Mouse (Mus musculus): ENCODE measurements at regions not wholly inside any gene's neighbourhood (a gene's known extent, or its start where the extent isn't known, plus 50 kb on each side); places are given as distances from the start of the nearest gene placed in this dataset.

GRCm38 (mm10) chr10:9069608-9070190 is 183.8 kb upstream of the Sash1 start:
- TF ChIP-seq CTCF (IDR thresholded peaks at IDR 0.05; ENCODE audit: low read depth, low read length) (no peak), POLR2A (IDR thresholded peaks at IDR 0.05; ENCODE audit: borderline replicate concordance, low read depth, low read length) (no peak)
- Histone ChIP-seq H3K4me3 (ENCODE audit: insufficient read depth, low read length) (no peak overlapping the region), H3K4me1 (ENCODE audit: control insufficient read depth, insufficient read depth, low read length) (no peaks in the 10 kb centered on the region), H3K27ac (ENCODE audit: insufficient read depth, low read depth, low read length) (no peak overlapping the region)

GRCm38 (mm10) chr10:9066566-9066965 is 180.7 kb upstream of the Sash1 start:
- no peak for TF ChIP-seq POLR2A (IDR thresholded peaks at IDR 0.05; ENCODE audit: borderline replicate concordance, low read depth, low read length)
- TF ChIP-seq CTCF (IDR thresholded peaks at IDR 0.05; ENCODE audit: low read depth, low read length) = no peak

GRCm38 (mm10) chr10:9061979-9062378 is 176.1 kb upstream of the Sash1 start:
- Histone ChIP-seq H3K4me3 (ENCODE audit: insufficient read depth, low read length) (no peak overlapping the region), H3K27ac (ENCODE audit: insufficient read depth, low read depth, low read length) (no peak overlapping the region), H3K4me1 (ENCODE audit: control insufficient read depth, insufficient read depth, low read length) (no peaks in the 10 kb centered on the region)
- no peak for TF ChIP-seq POLR2A (IDR thresholded peaks at IDR 0.05; ENCODE audit: borderline replicate concordance, low read depth, low read length)
- no peak for TF ChIP-seq CTCF (IDR thresholded peaks at IDR 0.05; ENCODE audit: low read depth, low read length)

More at GRCm38 (mm10) chr10:9066566-9066965, 180.7 kb upstream of the Sash1 start:
- Histone ChIP-seq H3K27ac (ENCODE audit: insufficient read depth, low read depth, low read length) (no peak overlapping the region), H3K4me1 (ENCODE audit: control insufficient read depth, insufficient read depth, low read length) (no peaks in the 10 kb centered on the region), H3K4me3 (ENCODE audit: insufficient read depth, low read length) (no peak overlapping the region)

GRCm38 (mm10) chr10:9055274-9055673 is 169.4 kb upstream of the Sash1 start:
- no peak overlapping the region for H3K27ac ChIP-seq (ENCODE audit: insufficient read depth, low read depth, low read length)
- TF ChIP-seq POLR2A (IDR thresholded peaks at IDR 0.05; ENCODE audit: borderline replicate concordance, low read depth, low read length) (no peak), CTCF (IDR thresholded peaks at IDR 0.05; ENCODE audit: low read depth, low read length) (no peak)
- no peak overlapping the region for H3K4me3 ChIP-seq (ENCODE audit: insufficient read depth, low read length)
- H3K4me1 ChIP-seq (ENCODE audit: control insufficient read depth, insufficient read depth, low read length) = no peaks in the 10 kb centered on the region

GRCm38 (mm10) chr10:9053371-9053770 is 167.5 kb upstream of the Sash1 start:
- no peak overlapping the region for H3K27ac ChIP-seq (ENCODE audit: insufficient read depth, low read depth, low read length)
- no peaks in the 10 kb centered on the region for H3K4me1 ChIP-seq (ENCODE audit: control insufficient read depth, insufficient read depth, low read length)
- no peak overlapping the region for H3K4me3 ChIP-seq (ENCODE audit: insufficient read depth, low read length)
- TF ChIP-seq POLR2A (IDR thresholded peaks at IDR 0.05; ENCODE audit: borderline replicate concordance, low read depth, low read length) (no peak), CTCF (IDR thresholded peaks at IDR 0.05; ENCODE audit: low read depth, low read length) (no peak)

GRCm38 (mm10) chr10:9047341-9047740 is 161.5 kb upstream of the Sash1 start:
- Histone ChIP-seq H3K27ac (ENCODE audit: insufficient read depth, low read depth, low read length) (no peak overlapping the region), H3K4me3 (ENCODE audit: insufficient read depth, low read length) (no peak overlapping the region), H3K4me1 (ENCODE audit: control insufficient read depth, insufficient read depth, low read length) (no peaks in the 10 kb centered on the region)
- no peak for TF ChIP-seq CTCF (IDR thresholded peaks at IDR 0.05; ENCODE audit: low read depth, low read length)
- no peak for TF ChIP-seq POLR2A (IDR thresholded peaks at IDR 0.05; ENCODE audit: borderline replicate concordance, low read depth, low read length)

- Histone ChIP-seq H3K27ac (ENCODE audit: insufficient read depth, low read depth, low read length) (no peak overlapping the region), H3K4me3 (ENCODE audit: insufficient read depth, low read length) (no peak overlapping the region), H3K4me1 (ENCODE audit: control insufficient read depth, insufficient read depth, low read length) (no peaks in the 10 kb centered on the region)
- TF ChIP-seq POLR2A (IDR thresholded peaks at IDR 0.05; ENCODE audit: borderline replicate concordance, low read depth, low read length) = no peak
Observed at GRCm38 (mm10) chr10:9044746-9045370, 159.0 kb upstream of the Sash1 start.

- no peak overlapping the region for H3K27ac ChIP-seq (ENCODE audit: insufficient read depth, low read depth, low read length)
- TF ChIP-seq POLR2A (IDR thresholded peaks at IDR 0.05; ENCODE audit: borderline replicate concordance, low read depth, low read length) (no peak), CTCF (IDR thresholded peaks at IDR 0.05; ENCODE audit: low read depth, low read length) (no peak)
- no peaks in the 10 kb centered on the region for H3K4me1 ChIP-seq (ENCODE audit: control insufficient read depth, insufficient read depth, low read length)
- H3K4me3 ChIP-seq (ENCODE audit: insufficient read depth, low read length) = no peak overlapping the region
Observed at GRCm38 (mm10) chr10:9043507-9043906, 157.6 kb upstream of the Sash1 start.

GRCm38 (mm10) chr10:9030486-9030885 is 144.6 kb upstream of the Sash1 start:
- Histone ChIP-seq H3K4me3 (ENCODE audit: insufficient read depth, low read length) (no peak overlapping the region), H3K27ac (ENCODE audit: insufficient read depth, low read depth, low read length) (no peak overlapping the region), H3K4me1 (ENCODE audit: control insufficient read depth, insufficient read depth, low read length) (no peaks in the 10 kb centered on the region)
- TF ChIP-seq CTCF (IDR thresholded peaks at IDR 0.05; ENCODE audit: low read depth, low read length) (no peak), POLR2A (IDR thresholded peaks at IDR 0.05; ENCODE audit: borderline replicate concordance, low read depth, low read length) (no peak)

GRCm38 (mm10) chr10:9029506-9029905 is 143.6 kb upstream of the Sash1 start:
- Histone ChIP-seq H3K27ac (ENCODE audit: insufficient read depth, low read depth, low read length) (no peak overlapping the region), H3K4me1 (ENCODE audit: control insufficient read depth, insufficient read depth, low read length) (no peaks in the 10 kb centered on the region), H3K4me3 (ENCODE audit: insufficient read depth, low read length) (no peak overlapping the region)
- TF ChIP-seq POLR2A (IDR thresholded peaks at IDR 0.05; ENCODE audit: borderline replicate concordance, low read depth, low read length) (no peak), CTCF (IDR thresholded peaks at IDR 0.05; ENCODE audit: low read depth, low read length) (no peak)
